Mouse (Mus musculus) lung, embryonic 16.5 days (tissue): ENCODE results near the gene Actn4. TPM values are rescaled to one million over a fixed set of nuclear protein-coding genes. Genes with fewer than 3 reads are reported as not detected.
A peak's percentile ranks its signal among the peaks of the same experiment; 100 is the strongest.

Source experiments
- ATAC-seq: fragments of 200-750 bp; cut with Nextera tagmentation; 2 replicates; pipeline ENCODE4 v1.8.0; 2017; ENCODE audit warnings: low read depth, mild to moderate bottlenecking, moderate library complexity
- H3K27ac ChIP-seq: fragments of 300-500 bp; sonication (generic); 2 replicates; pipeline ENCODE4 v1.5.1; 2014; ENCODE audit warnings: mild to moderate bottlenecking, control low read depth, low read length
- H3K27me3 ChIP-seq: fragments of 300-500 bp; sonication (generic); 2 replicates; pipeline ENCODE4 v1.6.1; 2014; ENCODE audit warnings: low read depth, low read length, mixed read lengths; ENCODE audit not compliant: control insufficient read depth, insufficient read depth
- H3K36me3 ChIP-seq: fragments of 300-500 bp; sonication (generic); 2 replicates; pipeline ENCODE4 v1.6.1; 2014; ENCODE audit warnings: low read length; ENCODE audit not compliant: control insufficient read depth, insufficient read depth
- H3K4me1 ChIP-seq: fragments of 300-500 bp; sonication (generic); replicated peaks from 2 replicates; pipeline ENCODE4 v1.6.1; 2014; ENCODE audit warnings: low read length, mixed read lengths; ENCODE audit not compliant: control insufficient read depth, insufficient read depth
- H3K4me2 ChIP-seq: fragments of 300-500 bp; sonication (generic); 2 replicates; pipeline ENCODE4 v1.6.1; 2014; ENCODE audit warnings: low read depth, low read length, control low read depth
- H3K4me3 ChIP-seq: fragments of 300-500 bp; sonication (generic); 2 replicates; pipeline ENCODE4 v1.5.1; 2014; ENCODE audit warnings: mild to moderate bottlenecking, low read length, control low read depth
- H3K9ac ChIP-seq: fragments of 300-500 bp; sonication (generic); 2 replicates; pipeline ENCODE4 v1.6.1; 2014; ENCODE audit warnings: low read length, control low read depth
- H3K9me3 ChIP-seq: fragments of 300-500 bp; sonication (generic); 2 replicates; pipeline ENCODE4 v1.6.1; 2016; ENCODE audit warnings: low read length; ENCODE audit not compliant: control insufficient read depth
- WGBS: fragments of 180-500 bp; shearing (Covaris S2); extraction: QIAGEN DNeasy Blood & Tissue Kit; methylation state at CpG from one replicate; pipeline ENCODE4 v1.1.7; 2014; 5-methylcytosine and 5-hydroxymethylcytosine counted together
- polyA plus RNA-seq: library from polyadenylated mRNA; unstranded; fragments of >200 nt; fragmentation: Nextera tagmentation; extraction: Ambion mirVana; gene quantifications from 2 replicates; pipeline ENCODE4 v1.2.1, GENCODE M21; 2015

The Actn4 gene
- polyA plus RNA-seq, 1 experiment from 2014 or later = 313 TPM

GRCm38 (mm10) chr7:28913171-28913570 is 49.0 kb downstream of the Actn4 start:
- Histone ChIP-seq H3K4me1 (peaks cover 14% of the 10 kb centered on the region), H3K4me3 (no peak overlapping the region), H3K4me2 (no peak overlapping the region), H3K9ac (no peak overlapping the region), H3K36me3 (peaks cover 66% of the 10 kb centered on the region), H3K9me3 (no peaks in the 10 kb centered on the region), H3K27me3 (no peaks in the 10 kb centered on the region), H3K27ac (no peak overlapping the region)
- WGBS = 72% methylated on average over 11 of the region's 11 CpGs
- no peak for ATAC-seq

GRCm38 (mm10) chr7:28911632-28912031 is 50.5 kb downstream of the Actn4 start:
- Histone ChIP-seq H3K27me3 (no peaks in the 10 kb centered on the region), H3K27ac (peak overlapping the region; percentile 81), H3K36me3 (peaks cover 75% of the 10 kb centered on the region), H3K9me3 (no peaks in the 10 kb centered on the region), H3K4me3 (no peak overlapping the region), H3K9ac (no peak overlapping the region), H3K4me1 (peaks cover 2% of the 10 kb centered on the region; the same call in 1 of the 2 replicates), H3K4me2 (no peak overlapping the region)
- 55% methylated on average over 4 of the region's 4 CpGs for WGBS
- peak; percentile 89 for ATAC-seq

- no peak overlapping the region for H3K4me3 ChIP-seq
- no peaks in the 10 kb centered on the region for H3K9me3 ChIP-seq
- no peaks in the 10 kb centered on the region; the same call in 1 of the 2 replicates for H3K4me1 ChIP-seq
- H3K36me3 ChIP-seq = peaks cover 73% of the 10 kb centered on the region
- H3K27ac ChIP-seq = no peak overlapping the region
- no peak overlapping the region for H3K4me2 ChIP-seq
- WGBS = 95% methylated on average over 5 of the region's 5 CpGs
- no peak for ATAC-seq
- H3K9ac ChIP-seq = no peak overlapping the region
- H3K27me3 ChIP-seq = no peaks in the 10 kb centered on the region
Measured at GRCm38 (mm10) chr7:28907195-28907594, 54.9 kb downstream of the Actn4 start.

- H3K9me3 ChIP-seq = no peaks in the 10 kb centered on the region
- no peak overlapping the region for H3K4me2 ChIP-seq
- H3K4me1 ChIP-seq = no peaks in the 10 kb centered on the region
- no peak; the same call in 1 of the 2 replicates for ATAC-seq
- no peak overlapping the region for H3K4me3 ChIP-seq
- no peak overlapping the region for H3K27ac ChIP-seq
- peaks cover 75% of the 10 kb centered on the region for H3K36me3 ChIP-seq
- no peak overlapping the region for H3K9ac ChIP-seq
- no peaks in the 10 kb centered on the region for H3K27me3 ChIP-seq
- WGBS = 88% methylated on average over 10 of the region's 10 CpGs
Measured at GRCm38 (mm10) chr7:28903778-28904177, 58.4 kb downstream of the Actn4 start.

DNA sequence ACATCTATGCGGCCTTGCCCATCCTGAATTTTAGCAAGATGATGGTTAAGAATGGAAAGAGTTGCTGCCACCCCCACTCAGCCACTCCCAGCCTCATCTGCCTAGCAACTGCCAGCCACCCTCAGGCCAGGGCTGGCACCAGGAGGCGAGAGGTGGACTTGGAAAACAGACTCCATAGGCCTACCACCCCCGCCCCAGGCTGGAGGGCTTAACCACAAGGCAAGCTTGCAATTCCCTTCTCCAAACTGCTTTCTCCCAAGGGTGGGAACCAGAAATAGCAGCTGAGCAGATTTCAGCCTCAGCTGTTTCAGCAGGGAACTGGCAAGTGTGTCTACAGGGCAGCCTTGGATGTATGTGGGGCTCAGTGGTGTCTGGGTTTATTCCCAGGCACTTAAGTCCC is 59.3 kb downstream of the Actn4 start:
- ATAC-seq = no peak
- Histone ChIP-seq H3K27me3 (no peaks in the 10 kb centered on the region), H3K9ac (no peak overlapping the region), H3K4me1 (no peaks in the 10 kb centered on the region), H3K27ac (no peak overlapping the region), H3K4me3 (no peak overlapping the region), H3K9me3 (no peaks in the 10 kb centered on the region), H3K4me2 (no peak overlapping the region), H3K36me3 (peaks cover 76% of the 10 kb centered on the region)
- WGBS = 90% methylated on average over 3 of the region's 3 CpGs

DNA sequence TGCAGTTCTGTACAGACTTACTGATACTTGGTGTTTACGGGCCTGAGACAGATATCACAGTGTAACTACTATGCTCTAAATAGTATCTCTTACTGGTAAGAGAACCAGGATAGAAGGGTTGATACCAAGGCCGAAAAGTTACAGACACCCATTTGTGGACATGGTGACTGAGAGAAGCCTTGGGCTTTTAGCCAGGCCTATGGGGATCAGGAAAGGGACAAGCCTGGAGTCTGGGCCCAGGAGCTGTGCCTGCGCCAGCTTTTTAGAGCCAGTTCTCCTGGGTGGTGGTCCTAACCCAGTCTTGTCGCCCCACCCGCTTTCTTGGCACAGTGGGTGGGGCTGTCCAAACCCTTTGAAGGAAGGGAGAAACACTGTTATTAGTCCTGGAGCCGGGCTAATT is 60.0 kb downstream of the Actn4 start:
- H3K27me3 ChIP-seq = no peaks in the 10 kb centered on the region
- whole genome bisulfite sequencing = 90% methylated on average over 6 of the region's 6 CpGs
- peaks cover 76% of the 10 kb centered on the region for H3K36me3 ChIP-seq
- H3K4me2 ChIP-seq = no peak overlapping the region
- H3K9me3 ChIP-seq = no peaks in the 10 kb centered on the region
- ATAC-seq = no peak
- no peaks in the 10 kb centered on the region for H3K4me1 ChIP-seq
- H3K9ac ChIP-seq = no peak overlapping the region
- H3K4me3 ChIP-seq = no peak overlapping the region
- H3K27ac ChIP-seq = no peak overlapping the region

GRCm38 (mm10) chr7:28901311-28902125 is 60.6 kb downstream of the Actn4 start:
- ATAC-seq = 0 out of 2 replicates have a peak, but pooled peaks have one; percentile 26
- H3K27me3 ChIP-seq = no peaks in the 10 kb centered on the region
- H3K27ac ChIP-seq = no peak overlapping the region
- no peak overlapping the region for H3K4me2 ChIP-seq
- WGBS = 87% methylated on average over 13 of the region's 13 CpGs
- H3K4me1 ChIP-seq = no peaks in the 10 kb centered on the region
- no peaks in the 10 kb centered on the region for H3K9me3 ChIP-seq
- no peak overlapping the region for H3K4me3 ChIP-seq
- H3K9ac ChIP-seq = no peak overlapping the region
- H3K36me3 ChIP-seq = peaks cover 78% of the 10 kb centered on the region

GRCm38 (mm10) chr7:28899972-28900371 is 62.2 kb downstream of the Actn4 start:
- no peak overlapping the region for H3K27ac ChIP-seq
- no peak overlapping the region for H3K4me3 ChIP-seq
- H3K9me3 ChIP-seq = no peaks in the 10 kb centered on the region
- no peaks in the 10 kb centered on the region for H3K4me1 ChIP-seq
- H3K27me3 ChIP-seq = no peaks in the 10 kb centered on the region
- H3K9ac ChIP-seq = no peak overlapping the region
- H3K36me3 ChIP-seq = peaks cover 84% of the 10 kb centered on the region
- H3K4me2 ChIP-seq = no peak overlapping the region
- 77% methylated on average over 4 of the region's 4 CpGs for WGBS
- ATAC-seq = no peak

- Histone ChIP-seq H3K4me3 (no peak overlapping the region), H3K9me3 (no peaks in the 10 kb centered on the region), H3K4me2 (no peak overlapping the region), H3K9ac (no peak overlapping the region), H3K4me1 (no peaks in the 10 kb centered on the region), H3K27me3 (no peaks in the 10 kb centered on the region), H3K36me3 (peaks cover 72% of the 10 kb centered on the region), H3K27ac (no peak overlapping the region)
- ATAC-seq = no peak
- 91% methylated on average over 6 of the region's 6 CpGs for WGBS
Measured at GRCm38 (mm10) chr7:28897661-28898060, 64.5 kb downstream of the Actn4 start.
